Comparison of ENCODE assay signal across 13 mouse cellular contexts in genomic region chr16:71973811-71974210, GRCm38 (mm10).
"Had no signal": no experiment of that assay in that cellular context is flagged by ENCODE, and none has a peak within 500 bp of the region (broad histone marks: within the 10 kb centered on the region; RNA-seq: fewer than 3 reads in every experiment).

No protein-coding gene starts in this region.

- DNase-seq: gastrocnemius, postnatal 14 days; gastrocnemius, postnatal 36 days; heart, adult 2 months; heart, postnatal 14 days; heart, postnatal 36 days; kidney, adult 18-20 months; kidney, adult 8-10 months; kidney, postnatal 10 days; kidney, postnatal 25 days; kidney, postnatal 4 days; liver; liver, embryonic 13.5 days; liver, postnatal 0 days had no signal
